Mouse (Mus musculus): ENCODE results near the gene Ank3. TPM values are rescaled to one million over a fixed set of nuclear protein-coding genes. Genes with fewer than 3 reads are reported as not detected.
A peak's percentile ranks its signal among the peaks of the same experiment; 100 is the strongest.

Ank3 gene
- polyA plus RNA-seq, 1 experiment from 2014 or later = 10.0 TPM

DNA sequence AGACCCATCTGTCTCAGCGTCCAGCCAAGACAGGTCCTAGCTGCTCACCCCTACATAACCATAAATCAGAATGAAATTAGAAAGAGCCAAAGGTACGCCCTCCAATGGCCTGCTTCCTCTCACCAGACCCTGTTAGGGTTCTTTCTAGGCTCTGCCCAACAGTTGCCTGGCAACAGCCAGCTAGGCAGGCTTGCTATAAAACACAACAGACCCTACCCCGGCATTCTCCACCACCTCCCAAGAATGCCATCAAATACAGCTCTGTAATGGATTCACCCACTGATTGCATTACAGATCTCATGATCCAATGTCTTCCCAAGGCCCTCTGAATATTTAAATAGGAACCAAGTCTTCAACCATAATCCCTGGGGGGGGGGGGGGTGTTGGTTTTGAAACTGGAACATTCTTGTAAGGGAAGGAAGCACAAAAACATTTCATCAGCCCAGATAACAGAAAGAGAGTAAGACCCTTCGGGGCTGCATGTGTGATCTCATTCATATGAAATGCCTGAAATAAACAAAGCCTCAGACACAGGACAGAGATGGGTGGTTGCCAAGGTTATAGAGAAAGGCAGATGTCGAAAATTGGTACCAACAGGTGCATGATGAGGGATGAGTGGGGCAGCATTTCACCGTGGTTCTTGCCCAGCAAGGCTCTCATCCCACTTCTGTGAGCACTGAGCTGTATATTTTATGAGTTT, 415.4 kb downstream of the Ank3 start:
- Histone ChIP-seq H3K27me3 (replicated peaks) (no peaks in the 10 kb centered on the region), H3K9ac (no peak overlapping the region), H3K27ac (no peak overlapping the region), H3K36me3 (no peaks in the 10 kb centered on the region), H3K4me2 (no peak overlapping the region), H3K9me3 (replicated peaks) (no peaks in the 10 kb centered on the region), H3K4me1 (no peaks in the 10 kb centered on the region), H3K4me3 (no peak overlapping the region)
- no peak for ATAC-seq
- 62% methylated on average over 6 of the region's 6 CpGs for WGBS (ENCODE audit: insufficient replicate concordance)

- H3K27me3 ChIP-seq (replicated peaks) = no peaks in the 10 kb centered on the region
- no peaks in the 10 kb centered on the region for H3K9me3 ChIP-seq (replicated peaks)
- no peak overlapping the region for H3K4me3 ChIP-seq
- WGBS (ENCODE audit: insufficient replicate concordance) = 74% methylated on average over 7 of the region's 7 CpGs
- no peak overlapping the region for H3K27ac ChIP-seq
- no peak overlapping the region for H3K4me2 ChIP-seq
- no peaks in the 10 kb centered on the region for H3K4me1 ChIP-seq
- no peaks in the 10 kb centered on the region for H3K36me3 ChIP-seq
- no peak overlapping the region for H3K9ac ChIP-seq
- no peak for ATAC-seq
These were observed 422.7 kb downstream of the Ank3 start for GRCm38 (mm10) chr10:69821245-69821644.

- Histone ChIP-seq H3K4me1 (no peaks in the 10 kb centered on the region), H3K27ac (no peak overlapping the region), H3K36me3 (no peaks in the 10 kb centered on the region), H3K9ac (no peak overlapping the region), H3K9me3 (replicated peaks) (no peaks in the 10 kb centered on the region), H3K4me3 (no peak overlapping the region), H3K4me2 (no peak overlapping the region), H3K27me3 (replicated peaks) (no peaks in the 10 kb centered on the region)
- ATAC-seq = no peak
- WGBS (ENCODE audit: insufficient replicate concordance) = 41% methylated on average over 2 of the region's 2 CpGs
These were observed 430.2 kb downstream of the Ank3 start for GRCm38 (mm10) chr10:69828770-69829169.

- WGBS (ENCODE audit: insufficient replicate concordance) = 74% methylated on average over 3 of the region's 3 CpGs
- Histone ChIP-seq H3K4me1 (no peaks in the 10 kb centered on the region), H3K27ac (no peak overlapping the region), H3K9me3 (replicated peaks) (no peaks in the 10 kb centered on the region), H3K9ac (no peak overlapping the region), H3K27me3 (replicated peaks) (no peaks in the 10 kb centered on the region), H3K36me3 (no peaks in the 10 kb centered on the region), H3K4me3 (no peak overlapping the region), H3K4me2 (no peak overlapping the region)
- no peak for ATAC-seq
These were observed 430.7 kb downstream of the Ank3 start for GRCm38 (mm10) chr10:69829236-69829635.

GRCm38 (mm10) chr10:69831568-69831967, 433.0 kb downstream of the Ank3 start:
- Histone ChIP-seq H3K4me1 (no peaks in the 10 kb centered on the region), H3K4me3 (no peak overlapping the region), H3K27ac (no peak overlapping the region), H3K9me3 (replicated peaks) (no peaks in the 10 kb centered on the region), H3K27me3 (replicated peaks) (no peaks in the 10 kb centered on the region), H3K9ac (no peak overlapping the region), H3K36me3 (no peaks in the 10 kb centered on the region), H3K4me2 (no peak overlapping the region)
- no peak for ATAC-seq
- WGBS (ENCODE audit: insufficient replicate concordance) = 71% methylated on average over 7 of the region's 7 CpGs

DNA sequence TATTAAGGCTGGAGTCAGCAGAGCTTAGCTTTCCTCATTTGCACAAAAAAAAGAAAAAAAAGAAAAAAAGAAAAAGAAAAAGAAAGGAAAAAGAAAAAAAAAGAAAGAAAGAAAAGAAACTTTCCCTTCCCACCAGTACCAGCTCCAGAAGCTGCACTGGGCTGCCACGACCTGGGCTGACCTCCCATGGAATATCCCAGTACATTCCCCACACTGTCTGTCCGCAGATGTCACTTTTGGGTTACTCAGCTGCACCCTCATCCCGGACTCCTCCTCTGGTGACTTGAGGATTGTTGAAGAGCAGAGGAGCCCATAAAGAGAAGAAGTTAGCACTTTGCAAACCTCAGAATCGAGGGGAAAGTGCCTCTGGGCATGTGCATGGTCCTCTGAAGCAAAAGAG, 433.7 kb downstream of the Ank3 start:
- H3K27ac ChIP-seq = no peak overlapping the region
- no peak overlapping the region for H3K4me3 ChIP-seq
- H3K27me3 ChIP-seq (replicated peaks) = no peaks in the 10 kb centered on the region
- no peaks in the 10 kb centered on the region for H3K4me1 ChIP-seq
- H3K36me3 ChIP-seq = no peaks in the 10 kb centered on the region
- H3K4me2 ChIP-seq = no peak overlapping the region
- WGBS (ENCODE audit: insufficient replicate concordance) = 61% methylated on average over 4 of the region's 4 CpGs
- H3K9ac ChIP-seq = no peak overlapping the region
- H3K9me3 ChIP-seq (replicated peaks) = no peaks in the 10 kb centered on the region
- no peak for ATAC-seq

- WGBS (ENCODE audit: insufficient replicate concordance) = 82% methylated on average over 7 of the region's 7 CpGs
- no peaks in the 10 kb centered on the region for H3K27me3 ChIP-seq (replicated peaks)
- H3K9ac ChIP-seq = no peak overlapping the region
- H3K4me2 ChIP-seq = no peak overlapping the region
- no peaks in the 10 kb centered on the region for H3K9me3 ChIP-seq (replicated peaks)
- no peak overlapping the region for H3K27ac ChIP-seq
- H3K4me3 ChIP-seq = no peak overlapping the region
- no peaks in the 10 kb centered on the region for H3K36me3 ChIP-seq
- no peaks in the 10 kb centered on the region for H3K4me1 ChIP-seq
- ATAC-seq = no peak
These were observed 434.2 kb downstream of the Ank3 start for GRCm38 (mm10) chr10:69832822-69833221.

GRCm38 (mm10) chr10:69834700-69835099, 436.1 kb downstream of the Ank3 start:
- Histone ChIP-seq H3K9ac (no peak overlapping the region), H3K27me3 (replicated peaks) (no peaks in the 10 kb centered on the region), H3K9me3 (replicated peaks) (no peaks in the 10 kb centered on the region), H3K4me2 (no peak overlapping the region), H3K36me3 (no peaks in the 10 kb centered on the region), H3K4me3 (no peak overlapping the region), H3K27ac (no peak overlapping the region), H3K4me1 (no peaks in the 10 kb centered on the region)
- ATAC-seq = no peak
- 73% methylated on average over 4 of the region's 4 CpGs for WGBS (ENCODE audit: insufficient replicate concordance)

DNA sequence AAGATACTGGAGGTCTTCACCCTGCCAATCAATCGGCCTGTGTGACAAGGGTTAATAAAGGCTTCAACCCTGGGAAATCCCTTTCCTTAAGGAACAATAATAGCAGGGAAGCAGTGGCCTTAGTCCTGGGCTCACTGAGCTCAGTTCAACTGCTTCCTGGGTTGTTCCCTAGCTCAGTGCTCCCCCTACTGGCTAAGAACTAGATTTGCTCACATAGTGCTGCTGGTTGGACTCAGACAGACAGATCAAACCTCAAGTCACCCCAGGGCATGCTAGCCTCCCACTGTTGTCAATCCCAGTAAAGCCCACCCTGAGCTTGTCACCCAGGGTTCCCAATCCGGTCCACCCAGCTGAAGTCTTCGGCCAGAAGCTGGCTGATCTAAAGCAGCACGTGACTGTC, 447.2 kb downstream of the Ank3 start:
- no peaks in the 10 kb centered on the region for H3K4me1 ChIP-seq

GRCm38 (mm10) chr10:69852366-69853091, 454.0 kb downstream of the Ank3 start:
- H3K36me3 ChIP-seq = no peaks in the 10 kb centered on the region
- ATAC-seq = no peak
- no peak overlapping the region for H3K4me2 ChIP-seq
- no peaks in the 10 kb centered on the region for H3K9me3 ChIP-seq (replicated peaks)
- H3K9ac ChIP-seq = no peak overlapping the region
- H3K27me3 ChIP-seq (replicated peaks) = no peaks in the 10 kb centered on the region
- WGBS (ENCODE audit: insufficient replicate concordance) = 49% methylated on average over 5 of the region's 5 CpGs
- no peaks in the 10 kb centered on the region for H3K4me1 ChIP-seq
- no peak overlapping the region for H3K27ac ChIP-seq
- no peak overlapping the region for H3K4me3 ChIP-seq

More for the DNA sequence above, 447.2 kb downstream of the Ank3 start:
- no peak overlapping the region for H3K9ac ChIP-seq
- H3K4me3 ChIP-seq = no peak overlapping the region
- no peaks in the 10 kb centered on the region for H3K9me3 ChIP-seq (replicated peaks)
- H3K27me3 ChIP-seq (replicated peaks) = no peaks in the 10 kb centered on the region
- no peak overlapping the region for H3K4me2 ChIP-seq
- peak; percentile 57 for ATAC-seq
- no peak overlapping the region for H3K27ac ChIP-seq
- 32% methylated on average over 4 of the region's 4 CpGs for WGBS (ENCODE audit: insufficient replicate concordance)
- H3K36me3 ChIP-seq = no peaks in the 10 kb centered on the region

GRCm38 (mm10) chr10:69854587-69855185, 456.1 kb downstream of the Ank3 start:
- no peak overlapping the region for H3K27ac ChIP-seq
- H3K27me3 ChIP-seq (replicated peaks) = no peaks in the 10 kb centered on the region
- no peak overlapping the region for H3K9ac ChIP-seq
- no peaks in the 10 kb centered on the region for H3K9me3 ChIP-seq (replicated peaks)
- no peak overlapping the region for H3K4me3 ChIP-seq
- no peaks in the 10 kb centered on the region for H3K36me3 ChIP-seq
- WGBS (ENCODE audit: insufficient replicate concordance) = 77% methylated on average over 8 of the region's 8 CpGs
- no peak overlapping the region for H3K4me2 ChIP-seq
- no peaks in the 10 kb centered on the region for H3K4me1 ChIP-seq
- no peak for ATAC-seq

DNA sequence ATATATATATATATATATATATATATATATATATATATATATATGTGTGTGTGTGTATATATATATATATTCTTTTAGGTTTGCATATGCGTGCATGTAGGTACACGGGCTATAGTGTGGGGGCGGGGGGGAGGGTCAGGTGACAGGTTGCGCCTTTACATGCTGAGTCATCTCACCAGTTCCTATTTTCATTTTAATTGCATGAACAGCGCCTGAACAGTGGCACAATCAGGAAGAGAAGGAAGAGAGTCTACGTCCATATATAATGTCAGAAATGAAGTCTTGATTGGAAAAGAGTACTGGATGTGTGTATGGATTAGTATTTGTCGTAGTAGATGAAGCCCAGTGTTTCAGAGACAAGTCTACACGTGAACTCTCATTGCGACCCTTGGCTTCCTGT, 459.4 kb downstream of the Ank3 start:
- H3K27ac ChIP-seq = no peak overlapping the region
- WGBS (ENCODE audit: insufficient replicate concordance) = 73% methylated on average over 9 of the region's 9 CpGs
- H3K4me1 ChIP-seq = no peaks in the 10 kb centered on the region
- no peak overlapping the region for H3K4me2 ChIP-seq
- no peak overlapping the region for H3K9ac ChIP-seq
- H3K4me3 ChIP-seq = no peak overlapping the region
- no peaks in the 10 kb centered on the region for H3K27me3 ChIP-seq (replicated peaks)
- no peak for ATAC-seq
- H3K9me3 ChIP-seq (replicated peaks) = no peaks in the 10 kb centered on the region
- no peaks in the 10 kb centered on the region for H3K36me3 ChIP-seq
